Mouse (Mus musculus) sigmoid colon, adult 10 weeks (tissue): Measurements from ENCODE around the gene Gng8. TPM values are rescaled to one million over a fixed set of nuclear protein-coding genes. Genes with fewer than 3 reads are reported as not detected.

Source experiments
- polyA plus RNA-seq: library from polyadenylated mRNA; stranded (reverse); fragments of 350-450 nt; fragmentation: Illumina TruSeq; extraction: RNeasy Lipid Tissue Mini Kit (QIAGEN cat#74804); gene quantifications from one replicate; pipeline ENCODE4 v1.2.3, GENCODE M21; 2014; ENCODE audit warnings: low read depth, low replicate concordance

Gng8 gene
- polyA plus RNA-seq, result 0.88 TPM

GRCm38 (mm10) chr7:16891641-16892351 is at the start of gene Gng8:
TSS of gene Gng8 (plus strand) at chr7:16891786.

GRCm38 (mm10) chr7:16842645-16843063 is 48.9 kb upstream of the Gng8 start, which contains the start of gene Prkd2:
TSS of gene Prkd2 (plus strand) at chr7:16842902.

DNA sequence AGATGAGACGGTGACA is 16.5 kb upstream of the Gng8 start, which contains the start of gene Dact3:
TSS of gene Dact3 (plus strand) at position 8 of the 16 bp plus-strand sequence.

DNA sequence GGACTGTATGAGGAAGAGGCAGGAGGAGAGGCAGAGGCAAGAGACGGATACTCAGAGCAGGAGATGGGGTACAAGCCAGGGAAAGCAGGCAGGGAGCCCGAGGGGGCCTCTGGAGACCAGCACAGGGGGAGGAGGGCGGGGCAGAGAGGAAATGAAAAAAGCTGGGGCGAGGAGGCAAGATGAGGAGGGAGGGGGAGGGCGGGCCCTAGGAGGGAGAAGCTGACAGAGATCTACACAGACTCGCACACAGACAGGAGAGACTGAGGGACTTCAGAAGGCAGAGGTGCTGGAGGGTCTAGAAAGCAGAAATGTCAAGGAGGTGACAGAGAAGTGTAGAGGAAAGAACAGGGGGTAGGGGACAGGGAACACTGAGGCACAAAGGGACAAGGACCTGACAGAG is 14.7 kb downstream of the Gng8 start, which contains the start of gene Ptgir:
TSS of gene Ptgir (plus strand) at position 210 of the 400 bp plus-strand sequence.

DNA sequence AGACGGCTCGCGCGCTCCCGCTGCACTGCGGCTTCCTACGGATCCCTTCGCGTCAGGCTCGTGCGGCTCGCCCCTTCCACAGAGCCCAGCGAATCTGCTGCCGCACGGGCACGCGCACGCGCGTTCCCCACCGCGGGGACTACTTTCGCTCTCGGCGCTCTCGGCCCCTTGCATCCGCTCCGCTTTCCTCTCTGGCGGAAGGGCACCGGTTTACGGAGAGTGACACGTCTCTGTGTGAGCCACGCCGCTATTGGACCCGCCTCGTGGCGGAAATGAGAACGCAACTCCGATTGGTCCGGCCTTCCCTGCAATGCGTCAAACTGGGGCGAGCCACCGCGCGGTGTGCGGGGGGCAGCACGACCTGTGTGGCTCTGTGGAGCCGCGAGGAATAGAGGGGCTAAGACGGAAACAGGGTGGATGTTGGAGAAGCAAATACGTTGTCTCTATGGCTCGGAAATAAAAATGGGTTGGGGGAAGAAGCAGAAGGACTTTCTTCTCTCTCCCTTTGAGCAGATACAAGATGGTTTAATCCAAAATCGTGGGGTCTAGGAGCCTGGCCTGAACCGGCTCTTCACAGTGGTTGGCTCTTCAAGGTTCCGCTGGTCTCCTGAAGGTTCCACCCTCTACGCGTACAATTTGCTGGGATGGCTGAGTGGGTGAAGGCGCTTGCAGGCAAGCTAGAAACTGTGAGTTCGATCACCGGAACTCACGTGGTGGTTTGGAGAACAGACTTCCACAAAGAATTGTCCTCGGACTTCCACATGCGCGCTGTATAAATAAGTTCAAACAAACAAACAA is 32.6 kb downstream of the Gng8 start, which contains the start of gene Calm3:
TSS of gene Calm3 (minus strand) at position 78 of the 798 bp plus-strand sequence.

GRCm38 (mm10) chr7:16944061-16944807 is 52.6 kb downstream of the Gng8 start, which contains the start of gene Pnmal2:
TSS of gene Pnmal2 (plus strand) at chr7:16944682.

Other genes with a start within 250 kb of the Gng8 start
- gene Ceacam15, start 216.1 kb upstream of the Gng8 start, polyA plus RNA-seq, result not detected
- not detected for gene Ceacam9, start 169.9 kb upstream of the Gng8 start, polyA plus RNA-seq
- 57.7 TPM for gene Ap2s1, start 153.4 kb upstream of the Gng8 start, polyA plus RNA-seq
- gene Slc1a5, start 110.4 kb upstream of the Gng8 start, polyA plus RNA-seq, result 66.4 TPM
- 30.5 TPM for gene Strn4, start 75.9 kb upstream of the Gng8 start, polyA plus RNA-seq
- 6.5 TPM for gene Fkrp, start 75.1 kb upstream of the Gng8 start, polyA plus RNA-seq
- 1.7 TPM for gene Prkd2, start 48.9 kb upstream of the Gng8 start, polyA plus RNA-seq
- 3.0 TPM for gene Dact3, start 16.5 kb upstream of the Gng8 start, polyA plus RNA-seq
- 1.1 TPM for gene Ptgir, start 14.7 kb downstream of the Gng8 start, polyA plus RNA-seq
- 52.1 TPM for gene Calm3, start 32.3 kb downstream of the Gng8 start, polyA plus RNA-seq
- 0.66 TPM for gene Pnmal2, start 52.9 kb downstream of the Gng8 start, polyA plus RNA-seq
- 0.95 TPM for gene Pnmal1, start 67.9 kb downstream of the Gng8 start, polyA plus RNA-seq
- 0.69 TPM for gene Gm42372, start 91.3 kb downstream of the Gng8 start, polyA plus RNA-seq
- gene Ccdc8, start 100.9 kb downstream of the Gng8 start, polyA plus RNA-seq, result 0.66 TPM
- gene Ppp5c, start 136.1 kb downstream of the Gng8 start, polyA plus RNA-seq, result 17.6 TPM
- 5.7 TPM for gene Hif3a, start 170.6 kb downstream of the Gng8 start, polyA plus RNA-seq
- gene Psg16, start 182.3 kb downstream of the Gng8 start, polyA plus RNA-seq, result 0.19 TPM